Mouse (Mus musculus): Measurements from ENCODE around the gene Lrmp. TPM values are rescaled to one million over a fixed set of nuclear protein-coding genes. Genes with fewer than 3 reads are reported as not detected.

Gene Lrmp
- polyA plus RNA-seq, 1 experiment from 2014 or later, result 2.0 TPM

GRCm38 (mm10) chr6:145215826-145216225 is 100.4 kb downstream of the Lrmp start:
- Histone ChIP-seq H3K27me3 (ENCODE audit: control insufficient read depth, insufficient read depth, low read length) (no peaks in the 10 kb centered on the region), H3K9me3 (replicated peaks; ENCODE audit: control insufficient read depth, low read length) (no peaks in the 10 kb centered on the region), H3K4me2 (ENCODE audit: low read depth, low read length) (no peak overlapping the region), H3K4me3 (ENCODE audit: low read depth, low read length) (no peak overlapping the region), H3K4me1 (ENCODE audit: control insufficient read depth, insufficient read depth, low read length) (no peaks in the 10 kb centered on the region), H3K36me3 (replicated peaks; ENCODE audit: control insufficient read depth, insufficient read depth, low read depth, low read length) (no peaks in the 10 kb centered on the region; the same call in none of the 2 replicates), H3K9ac (replicated peaks; ENCODE audit: low read length) (no peak overlapping the region), H3K27ac (replicated peaks; ENCODE audit: low read depth, low read length) (no peak overlapping the region)
- ATAC-seq (replicated peaks; ENCODE audit: insufficient number of reproducible peaks, low FRiP score, low TSS enrichment, low read depth) (no peak), DNase-seq (ENCODE audit: low spot score) (no peak)
- WGBS, result 93% methylated on average over 3 of the region's 3 CpGs

DNA sequence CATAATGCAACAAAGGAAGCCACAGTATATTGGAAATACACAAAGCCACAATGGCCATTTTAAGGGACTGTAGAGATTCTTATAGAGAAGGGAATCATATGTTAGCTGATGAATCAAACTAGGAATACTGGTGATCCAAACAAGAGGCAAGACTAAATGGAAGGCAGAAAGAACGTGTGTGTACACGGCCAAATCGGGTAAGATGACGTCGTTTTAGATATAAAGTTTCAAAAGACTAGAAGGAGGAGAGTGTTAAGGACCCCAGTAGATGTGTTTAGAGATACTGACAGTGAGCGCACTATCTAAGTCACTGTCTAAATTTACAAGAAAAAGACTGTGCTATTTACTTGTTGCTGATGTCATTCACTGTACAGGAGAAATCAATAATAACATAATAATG is 108.8 kb downstream of the Lrmp start:
- ATAC-seq (replicated peaks; ENCODE audit: insufficient number of reproducible peaks, low FRiP score, low TSS enrichment, low read depth) (no peak), DNase-seq (ENCODE audit: low spot score) (no peak)
- H3K4me1 ChIP-seq (ENCODE audit: control insufficient read depth, insufficient read depth, low read length), result no peaks in the 10 kb centered on the region
- no peak overlapping the region for H3K4me3 ChIP-seq (ENCODE audit: low read depth, low read length)
- no peak overlapping the region for H3K9ac ChIP-seq (replicated peaks; ENCODE audit: low read length)
- H3K9me3 ChIP-seq (replicated peaks; ENCODE audit: control insufficient read depth, low read length), result no peaks in the 10 kb centered on the region
- no peak overlapping the region for H3K27ac ChIP-seq (replicated peaks; ENCODE audit: low read depth, low read length)
- H3K4me2 ChIP-seq (ENCODE audit: low read depth, low read length), result no peak overlapping the region
- WGBS, result 93% methylated on average over 6 of the region's 6 CpGs
- H3K27me3 ChIP-seq (ENCODE audit: control insufficient read depth, insufficient read depth, low read length), result no peaks in the 10 kb centered on the region
- no peaks in the 10 kb centered on the region; the same call in none of the 2 replicates for H3K36me3 ChIP-seq (replicated peaks; ENCODE audit: control insufficient read depth, insufficient read depth, low read depth, low read length)

Other genes with a start within 250 kb of the Lrmp start
- gene Bcat1, start 39.5 kb upstream of the Lrmp start, polyA plus RNA-seq (2014; fragmentation: Nextera tagmentation; extraction: Ambion mirVana), result 88.0 and 89.1 TPM in 2 replicates
- 0.13 TPM in 2 replicates for gene Casc1, start 95.4 kb downstream of the Lrmp start, polyA plus RNA-seq (2014; fragmentation: Nextera tagmentation; extraction: Ambion mirVana)
- gene Etfrf1, start 95.5 kb downstream of the Lrmp start, polyA plus RNA-seq (2014; fragmentation: Nextera tagmentation; extraction: Ambion mirVana), result 29.8 and 33.2 TPM in 2 replicates
- gene Kras, start 134.6 kb downstream of the Lrmp start, polyA plus RNA-seq (2014; fragmentation: Nextera tagmentation; extraction: Ambion mirVana), result 100 and 116 TPM in 2 replicates